Mouse (Mus musculus) left cerebral cortex, postnatal 10 days (tissue): ENCODE measurements around the gene Fgfbp3. TPM values are rescaled to one million over a fixed set of nuclear protein-coding genes. Genes with fewer than 3 reads are reported as not detected.
"Not testable (repeated sequence)": the region's sequence is repeated elsewhere in the genome, so short reads cannot be mapped to it uniquely, and the experiment has no call there.

Experiments
- DNase-seq, 2 experiments: peaks; one replicate each; pipeline ENCODE4 v3.0.0; 2021 to 2022; ENCODE audit warnings: low spot score in 2 of 2, mixed read lengths in 1 of 2; ENCODE audit errors: extremely low spot score in 1 of 2
- intact Hi-C: fragments of 180-260 bp; cut with DNase I; formaldehyde crosslinking; loops from one replicate; pipeline ENCODE4 v1.15.1; 2025
- total RNA-seq, 2 experiments: library from RNA; stranded (reverse); gene quantifications; 2 replicates each; pipeline ENCODE4 v1.2.3; 2021

The Fgfbp3 gene
- total RNA-seq, 2 experiments from 2014 or later: 10.2 to 10.6 TPM

- DNase-seq: no peak
- intact Hi-C loops: no loop called here
These were observed 2.5 kb downstream of the Fgfbp3 start for GRCm38 (mm10) chr19:36916876-36917389.

GRCm38 (mm10) chr19:36916206-36916605 is 3.2 kb downstream of the Fgfbp3 start:
- no peak for DNase-seq
- intact Hi-C loops: no loop called here

- intact Hi-C loops: no loop called here
- DNase-seq: no peak
These were observed 6.4 kb downstream of the Fgfbp3 start for GRCm38 (mm10) chr19:36913064-36913463.

- intact Hi-C loops: no loop called here
- peak; percentile 65 to 67 for DNase-seq
These were observed 8.9 kb downstream of the Fgfbp3 start for GRCm38 (mm10) chr19:36910424-36911045.

- DNase-seq: peak in 1 of 2 experiments; percentile 77
- intact Hi-C loops: no loop called here
These were observed 9.6 kb downstream of the Fgfbp3 start for GRCm38 (mm10) chr19:36909676-36910292.

GRCm38 (mm10) chr19:36909150-36909549 is 10.3 kb downstream of the Fgfbp3 start:
- intact Hi-C loops: no loop called here
- no peak for DNase-seq

GRCm38 (mm10) chr19:36904211-36905007 is 15.0 kb downstream of the Fgfbp3 start:
- intact Hi-C loops: no loop called here
- peak; percentile 59 to 76 for DNase-seq

GRCm38 (mm10) chr19:36903377-36903776 is 16.0 kb downstream of the Fgfbp3 start:
- intact Hi-C loops: no loop called here

GRCm38 (mm10) chr19:36897778-36898177 is 21.6 kb downstream of the Fgfbp3 start:
- intact Hi-C loops: no loop called here
- peak in 1 of 2 experiments; percentile 65 for DNase-seq

More at GRCm38 (mm10) chr19:36903377-36903776, 16.0 kb downstream of the Fgfbp3 start:
- no peak for DNase-seq

GRCm38 (mm10) chr19:36896791-36897569 is 22.4 kb downstream of the Fgfbp3 start:
- intact Hi-C loops: no loop called here
- DNase-seq: no peak

- intact Hi-C loops: loop anchor here (5.0 kb wide), 1 partner anchor 39 kb away; no protein-coding TSS in a partner anchor
- DNase-seq: no peak
These were observed 27.7 kb downstream of the Fgfbp3 start for GRCm38 (mm10) chr19:36891746-36892145.

- intact Hi-C loops: loop anchor here (5.0 kb wide), 1 partner anchor 35 kb away; no protein-coding TSS in a partner anchor
These were observed 31.7 kb downstream of the Fgfbp3 start for GRCm38 (mm10) chr19:36887706-36888105.

GRCm38 (mm10) chr19:36886316-36886715 is 33.1 kb downstream of the Fgfbp3 start:
- DNase-seq: no peak
- intact Hi-C loops: loop anchor here (5.0 kb wide), 1 partner anchor 36 kb away; no protein-coding TSS in a partner anchor

More at GRCm38 (mm10) chr19:36887706-36888105, 31.7 kb downstream of the Fgfbp3 start:
- no peak for DNase-seq

GRCm38 (mm10) chr19:36883119-36883518 is 36.3 kb downstream of the Fgfbp3 start:
- intact Hi-C loops: no loop called here
- peak in 1 of 2 experiments; percentile 38 for DNase-seq

GRCm38 (mm10) chr19:36878743-36879495 is 40.5 kb downstream of the Fgfbp3 start:
- no peak for DNase-seq
- intact Hi-C loops: no loop called here

- DNase-seq: no peak
- intact Hi-C loops: no loop called here
These were observed 42.1 kb downstream of the Fgfbp3 start for GRCm38 (mm10) chr19:36877329-36877728.

- no peak for DNase-seq
- intact Hi-C loops: no loop called here
These were observed 44.8 kb downstream of the Fgfbp3 start for GRCm38 (mm10) chr19:36874651-36875050.

- DNase-seq, intact Hi-C loops: not testable (repeated sequence)
These were observed 50.7 kb downstream of the Fgfbp3 start for GRCm38 (mm10) chr19:36868675-36869074.
